Mouse (Mus musculus): ENCODE results near the gene Grik3.
"Not testable (repeated sequence)": the region's sequence is repeated elsewhere in the genome, so short reads cannot be mapped to it uniquely, and the experiment has no call there.

- not testable (repeated sequence) for TF ChIP-seq CTCF (IDR thresholded peaks at IDR 0.05; ENCODE audit: borderline replicate concordance, insufficient read depth, low read length); POLR2A (IDR thresholded peaks at IDR 0.05; ENCODE audit: low read depth, low read length)
Measured at GRCm38 (mm10) chr4:125608896-125609295, 118.4 kb downstream of the Grik3 start.

Measured in embryonic fibroblast, embryonic 13.5 days (primary cell).